Mouse (Mus musculus) MEL (cell line): Measurements from ENCODE around the gene Smad1.

Experiments used
- CTCF ChIP-seq, 3 experiments: IDR thresholded peaks in 2 of 3; conservative IDR thresholded peaks in 1 of 3; 2 replicates each; pipeline ENCODE4 v1.5.1; 2011 to 2012; ENCODE audit warnings: low read length in 3 of 3, low read depth in 2 of 3, mild to moderate bottlenecking in 2 of 3, improper control_type of control experiment in 1 of 3, inconsistent platforms in 1 of 3, mixed read lengths in 1 of 3, moderate library complexity in 1 of 3; ENCODE audit not compliant: control insufficient read depth in 1 of 3, insufficient read depth in 1 of 3, poor library complexity in 1 of 3, severe bottlenecking in 1 of 3
- E2F4 ChIP-seq: IDR thresholded peaks from 2 replicates; pipeline ENCODE4 v1.6.1; 2011; ENCODE audit warnings: low read depth, low read length, improper control_type of control experiment, borderline replicate concordance
- ELF1 ChIP-seq: IDR thresholded peaks from 2 replicates; pipeline ENCODE4 v1.6.1; 2014; ENCODE audit warnings: low read depth, mild to moderate bottlenecking, inconsistent platforms, low read length, improper control_type of control experiment, moderate library complexity
- EP300 ChIP-seq, 2 experiments: IDR thresholded peaks; 2 replicates each; pipeline ENCODE4 v1.6.1; 2011; ENCODE audit warnings: improper control_type of control experiment in 2 of 2, low read length in 2 of 2, low read depth in 1 of 2, mild to moderate bottlenecking in 1 of 2
- MEF2A ChIP-seq: IDR thresholded peaks from 2 replicates; pipeline ENCODE4 v1.6.1; 2014; ENCODE audit warnings: low read depth, mild to moderate bottlenecking, inconsistent platforms, low read length, improper control_type of control experiment; ENCODE audit not compliant: poor library complexity, insufficient replicate concordance, severe bottlenecking; ENCODE audit errors: extremely low read depth
- MXI1 ChIP-seq: IDR thresholded peaks from 2 replicates; pipeline ENCODE4 v1.6.1; 2011; ENCODE audit warnings: mild to moderate bottlenecking, low read depth, low read length, improper control_type of control experiment
- MYB ChIP-seq: IDR thresholded peaks from 2 replicates; pipeline ENCODE4 v1.6.1; 2011; ENCODE audit warnings: mild to moderate bottlenecking, low read depth, low read length, improper control_type of control experiment
- NELFE ChIP-seq: IDR thresholded peaks from 2 replicates; pipeline ENCODE4 v1.6.1; 2011; ENCODE audit warnings: low read depth, low read length, improper control_type of control experiment
- POLR2A ChIP-seq, 2 experiments: IDR thresholded peaks; 2 replicates each; pipeline ENCODE4 v1.6.1; 2011 to 2012; ENCODE audit warnings: low read length in 2 of 2, mild to moderate bottlenecking in 2 of 2, control low read depth in 1 of 2, improper control_type of control experiment in 1 of 2, low read depth in 1 of 2, moderate library complexity in 1 of 2; ENCODE audit not compliant: control insufficient read depth in 1 of 2, insufficient read depth in 1 of 2, poor library complexity in 1 of 2
- RAD21 ChIP-seq: IDR thresholded peaks from 2 replicates; pipeline ENCODE4 v1.6.1; 2011; ENCODE audit warnings: mild to moderate bottlenecking, low read depth, low read length, improper control_type of control experiment
- TAL1 ChIP-seq: IDR thresholded peaks from 2 replicates; pipeline ENCODE4 v1.6.1; 2012; ENCODE audit warnings: mild to moderate bottlenecking, inconsistent platforms, low read length, moderate library complexity, mixed read lengths
- TBP ChIP-seq: IDR thresholded peaks from 2 replicates; pipeline ENCODE4 v1.8.0; 2011; ENCODE audit warnings: low read depth, low read length, improper control_type of control experiment
- ZMIZ1 ChIP-seq: IDR thresholded peaks from 2 replicates; pipeline ENCODE4 v1.6.1; 2012; ENCODE audit warnings: low read depth, mild to moderate bottlenecking, inconsistent platforms, low read length, improper control_type of control experiment, moderate library complexity

- no peak for TF ChIP-seq MYB
- TF ChIP-seq ELF1 = no peak
- no peak for TF ChIP-seq MXI1
- no peak for TF ChIP-seq POLR2A (IDR thresholded peaks at IDR 0.05; ENCODE audit: control insufficient read depth in 1 of 2, insufficient read depth in 1 of 2, low read depth in 1 of 2, low read length in 2 of 2, poor library complexity in 1 of 2)
- TF ChIP-seq RAD21 = no peak
- no peak for TF ChIP-seq NELFE
- no peak for TF ChIP-seq ZMIZ1
- TF ChIP-seq CTCF (IDR thresholded peaks at IDR 0.05 in 2 of 3, conservative IDR thresholded peaks at IDR 0.05 in 1 of 3; ENCODE audit: control insufficient read depth in 1 of 3, insufficient read depth in 1 of 3, low read depth in 2 of 3, low read length in 3 of 3, poor library complexity in 1 of 3, severe bottlenecking in 1 of 3) = no peak
- no peak; a peak in 1 of 4 replicates for TF ChIP-seq EP300 (IDR thresholded peaks at IDR 0.05; ENCODE audit: low read depth in 1 of 2, low read length in 2 of 2)
- TF ChIP-seq TAL1 = no peak
- TF ChIP-seq E2F4 = no peak
- no peak for TF ChIP-seq TBP
- TF ChIP-seq MEF2A = no peak
Measured at GRCm38 (mm10) chr8:79373563-79373962, 25.8 kb downstream of the Smad1 start.
